Mouse (Mus musculus): ENCODE data around the gene Cyfip2. TPM values are rescaled to one million over a fixed set of nuclear protein-coding genes. Genes with fewer than 3 reads are reported as not detected.
A peak's percentile ranks its signal among the peaks of the same experiment; 100 is the strongest.

Gene Cyfip2
- polyA plus RNA-seq, 1 experiment, result 273 TPM

GRCm38 (mm10) chr11:46157462-46157861 is 155.2 kb downstream of the Cyfip2 start:
- H3K4me1 ChIP-seq (ENCODE audit: control insufficient read depth, insufficient read depth, low read length), result no peaks in the 10 kb centered on the region; the same call in 1 of the 2 replicates
- no peak overlapping the region for H3K4me3 ChIP-seq (ENCODE audit: insufficient read depth, low read length)
- H3K27ac ChIP-seq (ENCODE audit: insufficient read depth, low read length), result no peak overlapping the region
- TF ChIP-seq CTCF (IDR thresholded peaks at IDR 0.05; ENCODE audit: extremely low read depth, insufficient read depth, low read length) (0 out of 2 replicates have a peak, but pooled peaks have one; percentile 6), POLR2A (IDR thresholded peaks at IDR 0.05; ENCODE audit: extremely low read depth, insufficient read depth, low read length) (no peak)

GRCm38 (mm10) chr11:46156945-46157344 is 155.7 kb downstream of the Cyfip2 start:
- TF ChIP-seq POLR2A (IDR thresholded peaks at IDR 0.05; ENCODE audit: extremely low read depth, insufficient read depth, low read length) (no peak), CTCF (IDR thresholded peaks at IDR 0.05; ENCODE audit: extremely low read depth, insufficient read depth, low read length) (no peak)
- no peak overlapping the region for H3K27ac ChIP-seq (ENCODE audit: insufficient read depth, low read length)
- H3K4me1 ChIP-seq (ENCODE audit: control insufficient read depth, insufficient read depth, low read length), result no peaks in the 10 kb centered on the region; the same call in 1 of the 2 replicates
- no peak overlapping the region for H3K4me3 ChIP-seq (ENCODE audit: insufficient read depth, low read length)

DNA sequence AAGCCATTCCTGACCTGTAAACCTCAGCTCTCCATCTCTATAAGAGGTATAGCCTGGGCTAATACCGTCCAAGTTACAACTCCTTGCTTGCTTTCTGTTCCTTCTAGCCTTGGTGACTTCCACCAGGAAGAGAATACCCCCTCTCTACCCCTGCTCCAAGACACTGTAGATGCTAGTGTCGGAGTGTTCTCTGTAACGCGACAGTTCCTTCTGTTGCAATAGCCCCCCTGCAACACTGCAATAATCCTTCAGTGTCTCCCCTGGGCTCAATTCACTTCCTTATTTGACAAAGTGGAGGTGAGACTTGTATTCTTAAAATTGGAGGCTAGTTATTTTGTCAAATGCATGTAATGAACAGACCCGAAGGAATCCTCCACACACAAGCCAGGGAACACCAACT is 166.0 kb downstream of the Cyfip2 start:
- Histone ChIP-seq H3K4me1 (ENCODE audit: control insufficient read depth, insufficient read depth, low read length) (no peaks in the 10 kb centered on the region), H3K4me3 (ENCODE audit: insufficient read depth, low read length) (no peak overlapping the region), H3K27ac (ENCODE audit: insufficient read depth, low read length) (no peak overlapping the region)
- TF ChIP-seq POLR2A (IDR thresholded peaks at IDR 0.05; ENCODE audit: extremely low read depth, insufficient read depth, low read length) (no peak), CTCF (IDR thresholded peaks at IDR 0.05; ENCODE audit: extremely low read depth, insufficient read depth, low read length) (no peak)

GRCm38 (mm10) chr11:46145163-46145875 is 167.3 kb downstream of the Cyfip2 start:
- no peaks in the 10 kb centered on the region for H3K4me1 ChIP-seq (ENCODE audit: control insufficient read depth, insufficient read depth, low read length)
- H3K4me3 ChIP-seq (ENCODE audit: insufficient read depth, low read length), result no peak overlapping the region
- TF ChIP-seq POLR2A (IDR thresholded peaks at IDR 0.05; ENCODE audit: extremely low read depth, insufficient read depth, low read length) (no peak), CTCF (IDR thresholded peaks at IDR 0.05; ENCODE audit: extremely low read depth, insufficient read depth, low read length) (no peak)
- H3K27ac ChIP-seq (ENCODE audit: insufficient read depth, low read length), result no peak overlapping the region

Other genes starting within 250 kb of the Cyfip2 start
- gene Nipal4, start 146.4 kb downstream of the Cyfip2 start, polyA plus RNA-seq (2012; rRNA removed), result 4.0 and 4.9 TPM in 2 replicates
- 0.61 and 0.96 TPM in 2 replicates for gene Fndc9, start 77.3 kb downstream of the Cyfip2 start, polyA plus RNA-seq (2012; rRNA removed)
- gene Itk, start 76.7 kb upstream of the Cyfip2 start, polyA plus RNA-seq (2012; rRNA removed), result 0.23 and 0.28 TPM in 2 replicates
- gene Fam71b, start 83.7 kb upstream of the Cyfip2 start, polyA plus RNA-seq (2012; rRNA removed), result not detected in 2 replicates
- gene Med7, start 124.1 kb upstream of the Cyfip2 start, polyA plus RNA-seq (2012; rRNA removed), result 29.4 and 32.8 TPM in 2 replicates
- 1.5 and 1.6 TPM in 2 replicates for gene Havcr2, start 142.1 kb upstream of the Cyfip2 start, polyA plus RNA-seq (2012; rRNA removed)
- not detected in 2 replicates for gene Gm12169, start 211.4 kb upstream of the Cyfip2 start, polyA plus RNA-seq (2012; rRNA removed)